Mouse (Mus musculus): ENCODE measurements at regions not wholly inside any gene's neighbourhood (a gene's known extent, or its start where the extent isn't known, plus 50 kb on each side); places are given as distances from the start of the nearest gene placed in this dataset. TPM values are rescaled to one million over a fixed set of nuclear protein-coding genes. Genes with fewer than 3 reads are reported as not detected.

DNA sequence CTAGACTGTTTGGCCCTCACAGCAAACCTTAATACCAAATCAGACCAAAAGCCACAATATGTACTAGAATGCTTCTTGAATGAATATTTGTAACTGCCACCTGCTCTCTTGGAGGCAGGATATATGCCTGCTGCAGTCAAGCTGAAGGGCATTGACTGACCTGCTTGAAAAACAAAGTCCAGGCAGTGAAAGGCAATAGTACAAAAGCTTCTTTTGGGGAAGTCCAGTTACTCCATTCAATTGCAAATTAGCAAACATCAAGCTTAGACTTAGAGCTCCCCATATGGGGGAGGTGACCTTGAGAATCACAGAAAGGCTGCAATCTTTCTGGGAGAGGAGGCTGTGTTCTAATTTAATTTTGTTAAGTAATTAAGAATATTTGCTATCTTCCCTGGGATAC is 422.9 kb upstream of the Pabpc4l start:
- no peak overlapping the region for H3K4me3 ChIP-seq (replicated peaks)
- no peak for ATAC-seq (ENCODE audit: low FRiP score)
- no peaks in the 10 kb centered on the region for H3K27me3 ChIP-seq (replicated peaks)
- no peak overlapping the region for H3K4me2 ChIP-seq
- no peaks in the 10 kb centered on the region for H3K36me3 ChIP-seq
- no peaks in the 10 kb centered on the region for H3K4me1 ChIP-seq
- H3K27ac ChIP-seq (replicated peaks), result no peak overlapping the region
- no peak overlapping the region for H3K9ac ChIP-seq (replicated peaks)
- H3K9me3 ChIP-seq (replicated peaks), result no peaks in the 10 kb centered on the region

DNA sequence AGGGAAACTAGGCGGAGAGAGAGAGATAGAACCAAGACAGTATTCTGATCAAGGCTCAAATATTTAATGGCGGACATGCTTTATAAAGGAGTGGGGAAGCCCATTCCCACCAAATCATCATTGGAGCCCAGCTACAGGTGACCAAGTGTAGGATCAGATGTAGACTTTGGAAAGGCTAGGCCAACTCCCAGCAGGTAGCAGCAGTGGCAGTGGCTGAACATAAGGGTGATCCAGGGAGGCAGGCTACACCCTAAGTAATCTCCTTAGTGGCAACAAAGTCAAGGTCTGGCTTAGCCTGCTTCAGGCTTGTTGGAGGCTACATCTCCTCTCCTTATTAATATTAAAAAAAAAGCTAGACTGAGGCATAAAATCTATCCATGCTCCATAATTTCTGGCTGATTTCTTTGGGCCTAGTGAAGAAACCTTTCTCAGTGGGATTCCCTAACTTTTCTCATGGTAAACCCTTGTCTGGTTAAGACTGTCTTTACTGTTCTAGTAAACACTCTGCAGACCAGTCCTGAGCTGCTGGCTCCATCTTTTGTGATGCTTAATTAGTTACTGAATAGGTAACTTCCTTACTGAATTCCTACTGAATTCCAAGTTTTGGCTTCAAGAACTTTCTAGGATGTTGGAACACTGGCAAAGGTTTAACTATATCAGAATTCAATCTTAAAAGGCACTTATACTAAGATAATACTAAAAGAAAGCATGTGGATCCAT is 421.7 kb upstream of the Pabpc4l start:
- Histone ChIP-seq H3K4me3 (replicated peaks) (no peak overlapping the region), H3K4me2 (no peak overlapping the region), H3K9me3 (replicated peaks) (no peaks in the 10 kb centered on the region), H3K27ac (replicated peaks) (no peak overlapping the region), H3K4me1 (no peaks in the 10 kb centered on the region), H3K36me3 (no peaks in the 10 kb centered on the region), H3K9ac (replicated peaks) (no peak overlapping the region), H3K27me3 (replicated peaks) (no peaks in the 10 kb centered on the region)
- no peak for ATAC-seq (ENCODE audit: low FRiP score)
- 98% methylated on average over 2 of the region's 2 CpGs for WGBS

DNA sequence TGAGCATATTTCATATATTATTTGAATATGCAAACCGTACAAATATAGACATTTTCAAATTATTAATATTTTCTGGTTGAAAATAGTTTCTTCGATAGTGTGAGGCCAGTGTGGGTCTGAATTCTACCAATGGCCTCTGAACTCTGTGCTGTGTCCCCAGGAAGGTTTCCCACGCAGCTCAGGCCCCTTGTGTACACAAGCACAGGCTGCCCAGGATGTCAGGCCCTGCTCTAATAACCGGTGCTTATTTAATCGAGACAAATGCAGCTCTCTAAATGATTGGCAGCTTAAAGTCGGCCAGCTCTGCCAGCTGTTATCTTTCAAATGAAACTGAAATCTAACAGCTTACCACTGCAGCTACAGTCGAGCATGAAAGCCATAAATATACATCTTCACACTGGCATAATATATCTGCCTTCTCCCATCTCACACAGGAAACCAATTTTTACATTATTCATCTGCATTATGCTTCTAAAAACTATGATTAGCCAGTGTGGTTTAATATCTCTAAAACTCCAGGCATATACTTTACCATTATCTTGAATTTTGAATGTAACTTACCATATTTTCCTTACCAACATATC is 400.5 kb upstream of the Pabpc4l start:
- H3K9ac ChIP-seq (replicated peaks), result no peak overlapping the region
- no peaks in the 10 kb centered on the region for H3K36me3 ChIP-seq
- no peaks in the 10 kb centered on the region for H3K4me1 ChIP-seq
- H3K27ac ChIP-seq (replicated peaks), result no peak overlapping the region
- H3K4me2 ChIP-seq, result no peak overlapping the region
- H3K4me3 ChIP-seq (replicated peaks), result no peak overlapping the region
- H3K27me3 ChIP-seq (replicated peaks), result no peaks in the 10 kb centered on the region
- H3K9me3 ChIP-seq (replicated peaks), result no peaks in the 10 kb centered on the region
- ATAC-seq (ENCODE audit: low FRiP score), result no peak
- WGBS, result 68% methylated on average over 7 of the region's 7 CpGs

DNA sequence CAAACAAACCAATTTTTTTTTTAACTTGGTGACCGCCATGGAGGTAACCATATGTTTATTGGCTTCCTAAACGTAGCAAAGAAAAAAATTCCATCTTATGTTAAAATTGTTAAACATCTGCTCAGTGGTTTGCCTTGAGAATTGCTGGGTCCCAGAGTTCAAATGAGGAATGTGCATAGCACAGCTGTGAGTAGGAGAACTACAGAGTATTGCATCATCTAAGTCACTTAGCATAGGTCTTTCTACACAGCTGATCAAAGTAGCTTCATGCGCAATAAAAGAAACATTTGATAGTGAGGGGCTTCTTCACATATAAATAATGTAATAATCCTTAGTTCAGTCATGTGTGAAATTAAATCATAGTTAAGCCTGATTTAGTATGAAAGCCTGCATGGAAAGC is 380.7 kb upstream of the Pabpc4l start:
- no peak for ATAC-seq (ENCODE audit: low FRiP score)
- Histone ChIP-seq H3K27ac (replicated peaks) (no peak overlapping the region), H3K4me3 (replicated peaks) (no peak overlapping the region), H3K9me3 (replicated peaks) (no peaks in the 10 kb centered on the region), H3K27me3 (replicated peaks) (no peaks in the 10 kb centered on the region), H3K36me3 (no peaks in the 10 kb centered on the region), H3K9ac (replicated peaks) (no peak overlapping the region), H3K4me1 (no peaks in the 10 kb centered on the region), H3K4me2 (no peak overlapping the region)
- 78% methylated on average over 3 of the region's 3 CpGs for WGBS

Small RNA genes in the stretch of these regions (microRNA-seq; reads per million reads assigned to microRNA genes)
- not detected for gene Mir6379

Data from neural tube, embryonic 15.5 days (tissue).